Mouse (Mus musculus) bone marrow, adult 2 months (tissue): ENCODE results near the gene Foxo1. TPM values are rescaled to one million over a fixed set of nuclear protein-coding genes. Genes with fewer than 3 reads are reported as not detected.

Experiments used
- H3K27ac ChIP-seq: fragments of 200-500 bp; 2 replicates; pipeline ENCODE4 v1.5.1; 2012; ENCODE audit warnings: low read depth, mild to moderate bottlenecking, control low read depth, inconsistent platforms, low read length; ENCODE audit not compliant: control insufficient read depth, poor library complexity, insufficient read depth
- H3K4me1 ChIP-seq: fragments of 200-500 bp; 2 replicates; pipeline ENCODE4 v1.6.1; 2011; ENCODE audit warnings: low read length; ENCODE audit not compliant: control insufficient read depth, insufficient read depth
- H3K4me3 ChIP-seq: fragments of 200-500 bp; replicated peaks from 2 replicates; pipeline ENCODE3; 2011; ENCODE audit warnings: mild to moderate bottlenecking, low read depth, low read length, control low read depth; ENCODE audit not compliant: control insufficient read depth
- CTCF ChIP-seq: fragments of 200-500 bp; IDR thresholded peaks from 2 replicates; pipeline ENCODE4 v1.5.1; 2011; ENCODE audit warnings: low read length, control low read depth; ENCODE audit not compliant: control insufficient read depth, insufficient read depth
- POLR2A ChIP-seq: fragments of 200-500 bp; IDR thresholded peaks from 2 replicates; pipeline ENCODE4 v1.6.1; 2011; ENCODE audit warnings: low read depth, mild to moderate bottlenecking, control low read depth, low read length, borderline replicate concordance; ENCODE audit not compliant: control insufficient read depth
- WGBS: fragments of 180-500 bp; shearing (Covaris S2); methylation state at CpG from one replicate; pipeline ENCODE4 v1.1.7; 2018; 5-methylcytosine and 5-hydroxymethylcytosine counted together
- polyA plus RNA-seq: library from polyadenylated mRNA; stranded (reverse); fragments of >200 nt; gene quantifications from 2 replicates; pipeline ENCODE4 v1.2.4, GENCODE M21; 2011; ENCODE audit warnings: low replicate concordance; ENCODE audit not compliant: missing spikeins, insufficient read depth, insufficient read length

Gene Foxo1
- polyA plus RNA-seq, 1 experiment: 6.3 TPM

DNA sequence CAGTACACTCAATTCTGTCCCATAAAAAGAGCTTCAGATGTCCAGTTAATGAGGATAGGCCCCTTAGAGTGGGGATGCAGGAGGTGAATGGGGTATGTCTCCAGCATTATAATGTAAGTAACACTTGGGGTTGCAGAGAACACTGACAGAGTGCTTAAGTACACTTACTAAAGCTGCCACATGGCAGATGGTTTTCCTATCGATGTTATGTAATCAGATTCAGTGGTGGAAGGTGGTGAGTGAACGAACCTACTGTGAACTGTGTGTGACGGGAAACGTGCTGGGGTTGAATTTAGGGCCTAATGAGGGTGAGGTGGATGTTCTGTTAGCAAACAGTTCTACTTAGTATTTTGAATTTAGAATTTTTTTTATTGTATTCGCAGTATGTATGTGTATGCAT lies 35.2 kb downstream of the Foxo1 start:
- 49% methylated on average over 5 of the region's 5 CpGs for WGBS
- Histone ChIP-seq H3K27ac (no peak overlapping the region), H3K4me3 (no peak overlapping the region), H3K4me1 (peaks cover 4% of the 10 kb centered on the region; the same call in 1 of the 2 replicates)
- TF ChIP-seq CTCF: no peak

DNA sequence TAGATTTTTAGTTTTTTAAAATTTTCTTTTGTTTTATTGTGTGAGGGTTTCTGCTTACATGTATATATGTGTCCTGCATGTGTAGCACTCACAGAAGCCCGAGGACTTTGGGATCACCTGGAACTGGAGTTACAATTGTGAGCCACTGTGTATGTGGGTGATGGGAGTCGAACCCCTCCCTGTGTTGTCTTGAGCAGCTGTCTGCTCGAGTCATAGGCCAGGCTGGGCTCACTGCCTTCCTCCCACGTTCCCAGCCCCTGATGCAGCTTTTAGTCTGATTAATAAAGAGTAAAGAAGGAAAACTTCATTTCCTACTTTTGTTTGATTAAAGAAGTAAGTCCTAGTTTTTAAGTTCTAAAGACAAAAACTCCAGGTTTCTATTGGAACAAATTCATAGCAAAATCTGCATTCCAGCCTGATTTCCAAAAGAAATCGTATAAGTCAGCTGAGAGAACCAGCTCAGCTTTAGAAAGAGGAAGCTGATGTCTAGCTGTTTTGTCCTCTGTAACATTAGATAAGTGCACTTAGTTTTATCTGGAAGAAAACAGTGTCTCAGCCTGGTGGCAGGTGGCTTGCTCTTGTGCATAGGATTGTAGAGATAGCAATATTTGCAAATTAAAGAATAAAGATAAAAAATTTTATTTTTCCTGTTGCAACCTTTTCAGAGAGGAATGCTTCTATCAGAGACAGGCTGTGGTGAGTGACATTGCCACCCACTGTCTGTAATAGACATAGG lies 40.6 kb downstream of the Foxo1 start:
- H3K4me3 ChIP-seq: no peak overlapping the region
- no peak overlapping the region for H3K27ac ChIP-seq
- H3K4me1 ChIP-seq: no peaks in the 10 kb centered on the region; the same call in 1 of the 2 replicates
- TF ChIP-seq POLR2A: no peak
- no peak for TF ChIP-seq CTCF
- 30% methylated on average over 5 of the region's 5 CpGs for WGBS

DNA sequence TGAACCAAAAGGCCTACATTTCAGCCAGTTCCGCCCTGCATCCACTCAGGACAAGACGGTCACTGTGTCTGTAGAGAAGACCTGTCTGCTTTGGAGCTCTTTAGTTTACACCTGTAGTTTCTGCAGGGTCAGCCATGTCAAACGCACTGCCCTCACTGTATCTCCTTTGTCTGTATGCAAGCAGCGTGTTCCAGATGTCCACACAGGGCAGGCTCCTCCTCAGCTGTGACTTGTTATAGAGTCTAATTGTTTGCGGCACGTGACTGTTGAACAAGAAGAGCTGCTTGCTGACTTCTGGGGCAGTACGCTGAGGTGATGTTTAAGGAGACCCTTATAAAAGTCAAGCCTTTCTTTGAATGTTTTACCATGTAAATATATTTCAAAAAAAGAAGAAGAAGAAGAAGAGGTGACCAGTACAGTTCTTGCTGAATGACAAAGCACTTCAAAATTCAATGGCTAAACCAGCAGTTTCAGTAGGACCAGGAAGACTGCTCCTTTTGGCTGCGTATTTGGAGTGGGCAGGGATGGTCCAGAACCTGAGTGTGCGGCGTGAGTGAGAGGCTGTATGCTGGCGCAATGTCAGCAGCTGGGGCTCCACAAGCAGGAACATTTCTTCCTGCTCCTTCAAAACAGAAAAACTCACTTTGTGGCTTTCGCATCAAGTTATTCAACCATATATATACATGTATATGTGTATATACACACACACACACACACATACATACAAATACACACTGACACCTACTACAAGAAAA lies 52.6 kb downstream of the Foxo1 start:
- H3K4me3 ChIP-seq: no peak overlapping the region
- TF ChIP-seq CTCF (no peak), POLR2A (no peak)
- H3K27ac ChIP-seq: no peak overlapping the region
- 83% methylated on average over 12 of the region's 12 CpGs for WGBS
- H3K4me1 ChIP-seq: peaks cover 1% of the 10 kb centered on the region; the same call in 1 of the 2 replicates

DNA sequence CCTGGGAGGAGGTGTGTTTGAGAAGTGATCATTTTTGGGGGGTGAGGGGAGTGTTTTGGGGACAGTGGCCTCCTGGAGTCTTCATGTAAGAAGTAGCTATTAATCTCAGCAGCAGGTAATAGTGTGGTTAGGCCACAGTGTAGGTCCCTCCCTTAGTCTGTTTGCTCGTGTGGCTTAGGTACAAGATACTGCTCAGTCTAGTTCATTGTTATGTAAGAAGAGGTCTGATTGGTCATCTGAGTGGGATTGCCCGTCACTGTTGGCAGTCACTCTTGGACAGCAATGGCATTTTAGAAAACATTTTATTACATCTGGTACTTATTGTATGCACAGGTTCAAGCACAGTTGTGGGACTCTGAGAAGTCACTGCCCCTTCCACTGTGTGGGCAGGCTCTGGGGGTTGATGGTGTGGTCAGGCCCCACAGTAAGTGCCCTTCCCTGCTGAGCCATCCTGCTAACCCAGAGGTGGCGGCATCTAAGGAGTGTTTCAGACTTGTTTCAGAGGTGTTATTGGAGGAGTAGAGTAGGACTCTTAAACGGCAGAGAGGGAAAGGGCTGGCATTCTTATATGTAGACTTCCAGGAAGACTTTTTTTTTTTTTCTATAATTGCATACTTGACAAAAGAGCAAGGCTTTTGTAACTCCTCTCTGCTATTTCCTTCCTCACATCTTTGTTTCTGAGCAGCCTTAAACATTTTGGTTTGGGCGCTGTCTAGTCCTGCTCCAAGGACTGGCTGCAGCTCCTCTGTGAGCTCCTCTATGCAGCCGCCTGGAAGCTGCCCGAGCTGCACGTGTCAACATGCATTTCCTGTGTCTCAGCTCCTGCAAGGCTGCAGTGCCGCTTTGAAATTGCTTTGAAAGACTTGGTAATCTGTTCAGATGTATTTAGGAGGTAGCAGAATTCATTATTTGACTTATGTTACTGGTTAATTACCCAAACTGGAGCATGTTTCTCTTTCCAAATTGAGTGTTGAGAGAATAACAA lies 54.6 kb downstream of the Foxo1 start:
- Histone ChIP-seq H3K4me3 (no peak overlapping the region), H3K27ac (no peak overlapping the region), H3K4me1 (peaks cover 1% of the 10 kb centered on the region; the same call in 1 of the 2 replicates)
- TF ChIP-seq POLR2A (no peak), CTCF (no peak)
- 19% methylated on average over 9 of the region's 9 CpGs for WGBS

DNA sequence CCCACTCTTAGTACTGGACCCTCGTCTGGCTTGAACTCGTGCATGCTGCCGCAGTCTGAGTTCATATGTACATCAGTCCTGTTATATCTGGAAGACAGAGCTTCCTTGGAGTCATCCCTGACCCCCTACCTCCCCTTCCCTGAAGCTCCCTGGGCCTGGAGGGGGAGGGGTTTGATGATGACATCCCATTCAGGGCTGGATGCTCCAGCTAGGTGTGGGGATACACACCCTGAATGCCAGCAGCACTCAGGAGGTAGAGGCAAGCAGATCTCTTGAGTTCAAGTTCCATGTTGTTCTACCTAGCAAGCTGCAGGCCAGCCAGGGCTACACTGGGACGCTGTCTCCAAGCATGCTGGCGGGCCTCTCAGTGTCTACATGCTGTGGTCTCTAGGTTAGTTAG lies 56.9 kb downstream of the Foxo1 start:
- TF ChIP-seq POLR2A (no peak), CTCF (no peak)
- WGBS: 85% methylated on average over 5 of the region's 5 CpGs
- no peak overlapping the region for H3K4me3 ChIP-seq
- H3K4me1 ChIP-seq: peaks cover 4% of the 10 kb centered on the region
- no peak overlapping the region for H3K27ac ChIP-seq

DNA sequence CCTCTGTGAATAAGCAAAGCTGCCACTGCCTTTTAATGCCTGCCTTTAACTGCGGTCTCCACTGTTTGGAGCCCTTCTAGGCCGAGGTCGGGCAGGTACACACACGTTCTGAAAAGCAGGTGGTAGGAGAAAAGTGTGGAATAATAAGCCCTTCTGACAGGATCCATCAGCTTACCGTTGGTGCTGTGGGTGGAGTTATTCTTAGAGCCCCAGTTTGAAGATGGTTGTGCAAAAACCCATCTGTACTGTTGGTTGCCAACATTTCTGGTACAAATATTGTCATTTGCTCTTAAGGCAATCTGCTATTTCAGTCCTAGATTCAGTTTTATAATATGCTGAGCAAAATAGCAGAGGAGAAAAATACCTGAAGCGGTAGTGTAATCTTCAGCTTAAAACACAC lies 58.6 kb downstream of the Foxo1 start:
- WGBS: 80% methylated on average over 6 of the region's 6 CpGs
- TF ChIP-seq CTCF (no peak), POLR2A (no peak)
- H3K4me3 ChIP-seq: no peak overlapping the region
- H3K27ac ChIP-seq: no peak overlapping the region
- peaks cover 4% of the 10 kb centered on the region for H3K4me1 ChIP-seq

DNA sequence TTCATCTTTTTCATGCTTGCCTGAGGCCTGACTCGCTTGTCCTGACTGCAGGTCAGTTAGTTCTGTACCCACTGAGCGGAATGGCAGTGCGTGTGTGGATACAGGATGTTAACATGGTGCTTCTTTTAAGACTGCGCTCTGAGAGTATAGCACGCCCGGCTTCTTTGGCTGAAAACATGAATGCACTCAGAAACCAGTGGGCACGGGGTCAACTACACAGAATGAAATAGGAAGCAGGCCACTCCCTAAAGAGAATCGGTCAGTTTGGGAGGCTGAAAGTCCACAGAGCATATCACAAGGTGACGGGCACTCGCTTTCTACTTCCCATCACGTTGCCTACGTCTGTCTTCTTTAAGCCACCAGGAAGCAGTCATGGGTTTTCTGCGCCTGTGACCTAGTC lies 59.0 kb downstream of the Foxo1 start:
- H3K27ac ChIP-seq: no peak overlapping the region
- 89% methylated on average over 13 of the region's 13 CpGs for WGBS
- no peak overlapping the region for H3K4me3 ChIP-seq
- no peak for TF ChIP-seq POLR2A
- TF ChIP-seq CTCF: no peak
- peaks cover 4% of the 10 kb centered on the region for H3K4me1 ChIP-seq

DNA sequence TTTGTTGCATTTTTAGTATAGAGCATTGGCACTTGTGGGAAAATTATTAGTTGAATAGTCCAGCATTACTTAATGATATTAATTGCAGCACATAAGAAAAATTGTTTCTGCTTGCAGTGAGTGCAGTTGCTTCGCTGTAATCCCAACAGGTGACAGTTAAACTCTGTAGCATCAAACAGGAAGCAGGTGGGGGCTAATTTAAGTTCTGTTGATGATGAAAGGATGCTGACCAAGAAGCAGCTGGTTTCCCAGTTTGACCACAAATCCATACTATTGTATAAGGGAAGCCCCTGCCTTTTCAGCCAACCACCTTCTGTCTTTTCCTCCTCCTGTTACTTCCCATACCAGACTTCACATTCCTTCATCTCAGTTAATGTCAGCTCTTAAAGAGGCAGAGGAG lies 63.6 kb downstream of the Foxo1 start:
- no peak for TF ChIP-seq POLR2A
- TF ChIP-seq CTCF: no peak
- Histone ChIP-seq H3K27ac (no peak overlapping the region), H3K4me3 (no peak overlapping the region), H3K4me1 (peaks cover 2% of the 10 kb centered on the region)
- 20% methylated on average over 1 of the region's 1 CpGs for WGBS
